Mouse (Mus musculus): ENCODE measurements around the gene Smyd3.

The Smyd3 gene

DNA sequence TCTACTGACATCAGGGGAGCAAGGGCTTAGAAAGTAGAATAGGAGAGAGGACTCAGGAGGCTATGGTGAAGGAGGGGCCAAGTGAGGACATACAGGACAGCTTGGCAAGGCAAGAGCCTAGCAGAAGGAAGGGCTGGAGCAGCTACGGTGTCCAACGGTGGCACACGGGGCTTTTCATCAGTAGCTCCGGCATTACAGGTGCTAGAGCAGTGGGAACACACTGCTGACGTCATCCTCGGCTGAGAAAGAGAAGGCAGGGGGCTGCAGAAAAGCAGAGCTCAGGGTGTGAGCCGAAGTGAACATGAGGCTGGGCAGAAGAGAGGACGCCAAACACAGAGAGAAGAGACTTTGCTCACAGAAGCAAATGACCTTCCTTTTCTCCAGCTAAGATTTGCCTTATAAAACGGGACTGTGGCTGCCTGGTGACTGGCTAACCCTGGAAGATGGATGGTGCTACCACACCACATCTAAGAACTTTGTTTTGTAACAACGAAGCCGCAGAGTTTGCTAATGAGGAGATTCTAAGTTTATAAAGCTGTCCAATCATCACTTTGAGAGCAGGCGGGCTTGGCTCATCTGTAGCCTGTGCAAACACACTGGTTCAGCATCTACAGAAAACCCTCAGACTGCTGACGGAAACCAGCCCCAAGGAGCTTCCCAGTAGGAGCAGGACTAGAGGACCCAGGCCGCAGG is 453.1 kb downstream of the Smyd3 start:
- in situ Hi-C loops (cut with MseI, MboI) = no loop called here

- in situ Hi-C loops (cut with MseI, MboI) = no loop called here
Observed at GRCm38 (mm10) chr1:179061759-179062168, 456.1 kb downstream of the Smyd3 start.

DNA sequence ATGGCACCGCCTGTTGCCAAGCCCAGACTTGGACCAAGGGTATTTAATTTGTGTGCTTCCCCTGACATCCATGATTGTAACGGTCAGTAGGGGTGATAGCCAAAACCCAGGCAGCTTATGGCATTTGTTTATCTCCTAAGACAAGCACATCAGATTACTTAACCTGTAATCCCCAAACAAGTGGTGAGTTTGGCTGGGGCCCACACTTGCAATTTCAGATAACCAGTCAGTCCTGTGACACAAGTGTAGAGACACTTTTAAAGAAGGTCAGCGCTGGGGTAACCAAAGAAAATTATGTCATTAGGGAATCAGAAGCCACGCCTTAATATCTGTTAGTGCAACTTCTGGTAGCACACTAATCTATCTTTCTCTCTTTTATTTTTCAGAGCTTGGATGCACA is 456.8 kb downstream of the Smyd3 start:
- in situ Hi-C loops (cut with MseI, MboI) = no loop called here

- in situ Hi-C loops (cut with MseI, MboI) = no loop called here
Observed at GRCm38 (mm10) chr1:179060113-179060955, 457.5 kb downstream of the Smyd3 start.

DNA sequence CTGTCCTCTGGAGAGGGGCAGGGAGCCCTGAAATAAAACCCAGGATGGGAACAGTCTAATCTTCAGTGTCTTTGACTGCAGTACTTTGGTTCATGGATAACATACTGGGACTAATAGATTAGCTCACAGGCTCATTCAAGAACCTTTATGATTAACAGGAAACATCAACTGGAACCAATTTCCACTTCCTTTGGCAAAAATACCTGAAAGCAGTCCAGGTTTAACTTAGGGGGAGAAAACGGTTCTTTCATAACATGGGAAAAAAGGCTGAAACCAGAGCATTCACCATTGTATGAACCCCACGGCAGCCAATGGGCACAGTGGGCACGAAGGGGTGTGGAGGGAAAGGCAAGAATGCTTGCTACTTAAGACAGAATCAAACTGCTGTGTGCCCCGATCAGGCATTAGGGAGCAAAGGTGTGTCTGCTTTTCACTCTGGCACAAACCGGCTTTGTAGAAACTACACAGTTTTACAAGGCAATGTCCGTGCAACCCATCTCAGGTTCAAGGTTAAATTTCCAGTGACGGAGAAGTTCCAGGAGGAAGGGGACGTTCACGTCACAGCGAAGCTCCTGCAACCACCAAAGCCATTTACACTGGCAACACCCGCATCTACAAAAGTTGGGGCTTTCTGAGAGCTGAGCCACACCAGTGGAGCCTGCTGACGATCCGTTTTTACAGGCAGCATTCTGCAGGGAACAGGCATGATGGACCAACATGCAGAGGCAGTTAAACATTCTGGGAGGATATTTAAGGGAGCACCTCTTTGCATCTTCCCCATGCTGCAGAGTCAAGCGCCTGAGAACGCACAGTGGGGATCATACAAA is 458.3 kb downstream of the Smyd3 start:
- in situ Hi-C loops (cut with MseI, MboI) = no loop called here

DNA sequence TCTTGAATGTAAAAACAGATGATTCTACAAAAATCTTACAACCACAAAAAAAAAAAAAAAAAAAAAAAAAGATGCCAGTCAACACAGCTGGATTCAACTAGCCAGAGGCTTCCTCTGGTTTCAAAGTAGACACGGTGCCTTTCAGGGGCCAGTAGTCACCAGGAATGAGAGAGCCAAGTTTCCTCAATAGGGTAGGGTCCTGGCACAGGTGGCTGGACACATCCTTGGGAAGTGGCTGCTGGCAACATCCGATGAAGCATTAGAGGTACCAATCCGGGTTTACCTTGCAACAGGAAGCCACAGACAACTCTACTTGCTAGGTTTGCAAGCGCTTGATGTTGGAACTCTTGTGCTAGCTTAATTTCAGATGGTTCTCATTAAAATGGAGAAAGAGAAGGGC is 459.2 kb downstream of the Smyd3 start:
- in situ Hi-C loops (cut with MseI, MboI) = no loop called here

DNA sequence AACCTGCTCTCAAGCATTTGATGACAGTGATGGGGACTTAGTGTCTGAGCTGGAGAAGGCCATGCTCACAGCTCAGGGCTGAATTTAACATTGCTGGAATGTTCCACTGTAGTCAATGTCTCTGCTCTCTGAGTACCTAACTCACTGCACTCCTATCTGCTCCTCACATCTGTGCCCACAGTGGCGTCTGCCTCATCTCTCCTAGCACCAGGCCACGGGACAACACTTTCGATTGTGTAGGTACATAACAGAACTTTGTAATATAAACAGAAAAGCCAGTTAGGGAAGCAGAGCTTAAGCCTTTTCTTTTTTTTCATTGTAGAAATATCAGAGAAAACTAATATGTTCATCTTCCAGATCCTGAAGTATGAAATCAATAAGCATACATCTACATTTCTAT is 462.1 kb downstream of the Smyd3 start:
- in situ Hi-C loops (cut with MseI, MboI) = no loop called here

- in situ Hi-C loops (cut with MseI, MboI) = no loop called here
Observed at GRCm38 (mm10) chr1:179054385-179055116, 463.3 kb downstream of the Smyd3 start.

- in situ Hi-C loops (cut with MseI, MboI) = no loop called here
Observed at GRCm38 (mm10) chr1:179052545-179053180, 465.2 kb downstream of the Smyd3 start.

DNA sequence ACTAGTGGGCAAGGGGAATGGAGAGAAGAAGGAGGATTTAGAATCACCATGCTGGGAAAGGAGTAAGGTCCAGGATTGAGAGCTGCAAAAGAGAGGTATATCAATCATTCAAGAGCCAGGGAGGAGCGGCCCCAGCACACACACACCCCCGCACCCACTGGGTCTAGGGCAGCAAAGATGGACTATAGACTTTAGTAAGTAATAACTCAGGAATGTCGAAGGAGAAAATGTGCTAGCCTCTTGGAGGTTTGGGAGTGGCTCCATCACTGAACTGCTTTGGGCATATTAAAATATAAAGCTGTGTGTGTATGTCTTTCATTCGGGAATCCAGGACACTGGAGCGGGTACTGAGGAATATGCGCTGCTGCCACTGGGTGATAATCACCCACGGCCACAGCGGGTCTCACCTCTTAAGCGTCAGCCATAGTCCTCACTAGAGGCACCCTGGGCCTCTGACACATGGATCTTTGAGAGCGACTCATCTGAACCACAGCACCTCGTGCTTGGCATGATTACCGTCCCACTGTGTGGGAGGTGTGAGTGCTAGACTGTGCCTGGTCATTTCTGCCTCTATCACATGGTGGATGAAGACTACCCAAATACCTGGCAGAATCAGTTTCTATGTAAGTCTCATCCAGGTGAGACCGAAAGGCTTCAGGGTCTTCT is 469.8 kb downstream of the Smyd3 start:
- in situ Hi-C loops (cut with MseI, MboI) = no loop called here

DNA sequence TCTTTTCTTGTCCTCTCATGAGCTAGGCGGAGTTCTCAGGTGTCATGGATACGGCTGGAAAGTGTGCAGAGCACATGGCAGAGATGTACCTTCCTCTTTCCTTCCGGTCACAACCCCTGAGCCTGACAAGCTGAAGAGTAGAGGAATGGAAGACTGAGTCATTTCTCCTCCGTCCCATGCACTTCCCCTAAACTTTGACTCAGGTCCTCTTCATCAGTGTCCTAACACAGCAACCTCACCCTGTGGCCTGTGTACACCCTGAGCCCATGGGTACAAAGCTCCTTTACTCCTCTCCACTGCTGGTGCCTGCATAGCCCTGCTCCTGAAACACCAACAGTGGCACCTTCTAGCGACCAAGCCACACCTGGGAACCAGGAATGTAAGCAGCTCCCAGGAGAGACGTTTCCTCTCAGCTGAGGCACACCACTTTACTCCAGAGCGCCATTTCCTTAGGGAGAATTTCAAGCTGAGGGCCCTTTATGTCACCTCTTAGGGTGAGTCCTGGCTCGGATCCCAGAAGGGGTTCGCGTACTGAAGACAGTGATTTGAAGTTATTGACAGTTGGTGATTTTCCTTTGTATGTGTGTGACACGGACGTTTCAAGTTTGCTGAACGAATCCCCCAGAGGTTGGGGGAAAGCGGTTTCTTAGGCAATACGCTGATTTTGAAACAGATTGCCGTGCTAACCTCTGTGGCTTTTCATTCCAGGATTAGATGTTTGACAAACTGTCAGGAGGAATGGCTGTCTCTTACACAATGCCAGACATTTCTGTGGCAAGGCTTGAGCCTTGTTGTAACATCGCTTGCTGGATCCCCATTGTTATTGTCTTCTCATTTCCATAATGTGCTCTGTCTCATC is 471.8 kb downstream of the Smyd3 start:
- in situ Hi-C loops (cut with MseI, MboI) = no loop called here

- in situ Hi-C loops (cut with MseI, MboI) = no loop called here
Observed at GRCm38 (mm10) chr1:179044165-179044564, 473.7 kb downstream of the Smyd3 start.

DNA sequence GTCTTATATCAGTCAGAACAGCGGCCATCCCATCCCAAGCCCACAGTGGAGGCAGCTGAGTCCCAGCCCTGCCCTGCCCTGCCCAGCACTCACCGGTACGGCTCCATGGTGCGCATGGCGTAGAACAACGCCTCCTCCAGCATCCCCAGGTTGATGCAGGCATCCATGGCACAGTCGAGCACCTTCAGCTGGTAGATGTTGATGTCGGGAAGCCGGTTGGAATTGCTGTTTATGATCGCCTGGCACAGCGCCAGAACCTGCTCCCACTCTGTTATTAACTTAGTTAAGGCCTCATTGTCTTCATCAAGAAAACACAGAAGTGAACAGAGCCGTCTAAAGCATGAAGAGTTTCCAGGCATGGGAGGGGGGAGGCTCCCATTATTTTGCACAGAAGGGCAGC is 474.2 kb downstream of the Smyd3 start:
- in situ Hi-C loops (cut with MseI, MboI) = no loop called here

GRCm38 (mm10) chr1:179041905-179042337 is 475.9 kb downstream of the Smyd3 start:
- in situ Hi-C loops (cut with MseI, MboI) = no loop called here

DNA sequence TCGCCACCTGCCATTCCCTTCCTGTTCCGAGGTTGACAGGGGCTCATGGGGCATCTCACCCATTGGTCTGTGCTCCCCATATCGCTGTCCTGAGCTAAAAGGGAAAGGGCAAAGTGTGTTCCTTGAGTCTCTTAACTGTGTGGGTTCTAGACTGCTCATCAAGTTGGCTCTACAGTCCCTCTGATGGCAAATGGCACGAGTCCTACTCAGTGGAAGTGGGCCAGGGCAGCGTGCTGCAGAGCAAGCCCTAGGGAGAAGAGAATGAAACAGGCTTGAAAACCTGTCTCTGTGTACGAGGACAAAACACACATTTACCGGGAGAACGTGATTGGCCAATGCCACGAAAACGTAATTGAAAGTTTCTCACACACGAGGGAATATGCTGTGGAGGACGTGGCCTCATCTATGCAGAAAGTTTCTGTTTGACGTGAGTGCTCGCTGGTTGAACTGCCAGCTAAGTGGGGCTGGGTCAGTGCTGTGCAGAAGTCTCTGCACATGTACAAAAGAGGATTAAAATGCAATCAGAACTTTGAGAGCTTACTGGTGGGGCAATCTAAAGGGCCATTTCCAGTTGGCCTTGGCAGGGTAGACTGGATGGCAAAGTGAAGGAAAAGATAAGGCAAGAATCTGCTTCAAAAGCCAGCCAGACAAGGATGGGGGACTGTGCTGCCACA is 476.5 kb downstream of the Smyd3 start:
- in situ Hi-C loops (cut with MseI, MboI) = no loop called here

DNA sequence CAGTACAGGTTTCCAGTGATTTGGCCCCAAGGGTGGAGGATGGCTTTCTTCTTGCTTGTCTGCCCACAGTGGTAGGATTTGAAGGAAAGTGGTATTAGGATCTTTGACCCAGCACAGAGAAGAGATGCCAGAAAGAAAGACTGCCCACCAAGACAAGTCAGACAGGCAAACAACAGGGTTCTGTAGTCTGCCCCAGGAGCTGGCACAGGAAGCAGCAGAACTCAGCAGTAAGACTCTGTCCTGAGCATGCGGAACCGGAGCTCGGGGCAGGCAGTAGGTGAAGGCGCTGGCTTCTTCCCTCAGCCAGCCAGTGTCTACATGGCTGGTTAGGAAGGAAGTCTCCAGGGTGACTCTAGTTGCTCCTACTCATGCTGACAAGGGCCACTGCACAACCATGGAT is 479.0 kb downstream of the Smyd3 start:
- in situ Hi-C loops (cut with MseI, MboI) = no loop called here

DNA sequence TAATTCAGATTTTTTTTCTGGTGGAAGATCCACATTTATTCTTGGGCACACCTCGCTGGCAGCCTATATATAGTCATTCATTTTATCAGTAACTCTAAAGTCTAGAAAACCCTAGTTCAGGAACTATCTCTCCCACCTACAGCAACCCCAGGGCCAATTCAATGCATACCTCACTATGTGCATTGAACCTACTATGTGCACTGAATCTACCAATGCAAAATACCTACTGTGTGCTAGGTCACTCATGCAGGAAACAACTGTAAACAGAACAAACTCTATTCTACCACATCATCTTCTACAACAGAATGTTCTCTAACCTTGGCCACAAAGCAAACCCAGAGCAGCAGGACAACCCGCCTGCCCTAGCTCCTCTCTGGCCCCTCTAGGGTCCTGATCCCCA is 484.9 kb downstream of the Smyd3 start:
- in situ Hi-C loops (cut with MseI, MboI) = no loop called here

DNA sequence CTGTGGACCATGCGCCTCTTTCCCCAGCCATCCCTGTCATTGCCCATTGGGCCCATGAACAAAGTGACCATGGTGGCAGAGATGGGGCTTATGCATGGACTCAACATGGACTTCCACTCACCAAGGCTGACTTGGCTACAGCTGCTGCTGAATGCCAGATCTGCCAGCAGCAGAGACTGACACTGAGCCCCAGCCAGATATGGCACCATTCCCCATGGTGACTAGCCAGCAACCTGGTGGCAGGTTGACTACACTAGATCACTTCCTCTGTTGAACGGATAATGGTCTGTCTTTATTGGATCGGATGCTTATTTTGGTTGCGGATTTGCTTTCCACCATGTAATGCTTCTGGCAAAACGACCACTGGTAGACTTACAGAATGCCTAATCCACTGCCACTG is 486.3 kb downstream of the Smyd3 start:
- in situ Hi-C loops (cut with MseI, MboI) = no loop called here

DNA sequence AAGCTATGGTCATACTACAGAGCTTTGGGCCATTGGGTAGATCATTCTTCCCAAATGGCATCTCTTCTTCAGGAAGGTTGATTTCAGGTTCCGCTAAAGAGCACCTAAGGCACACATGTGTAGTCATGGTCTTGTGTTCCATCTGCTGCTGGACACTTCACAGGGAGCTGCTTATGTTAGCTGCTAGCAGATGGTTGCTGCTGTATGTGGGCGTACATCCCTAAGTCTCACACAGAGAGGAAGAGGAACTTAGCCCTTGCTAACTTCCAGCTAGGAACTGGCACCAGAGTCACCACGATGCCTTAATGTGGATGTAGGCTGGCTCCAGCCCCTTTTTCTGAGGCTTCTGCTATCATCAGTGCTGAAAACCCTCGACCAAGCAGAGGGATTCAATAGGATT is 491.2 kb downstream of the Smyd3 start:
- in situ Hi-C loops (cut with MseI, MboI) = no loop called here
